Mouse (Mus musculus): Measurements from ENCODE around the gene Ddx23. TPM values are rescaled to one million over a fixed set of nuclear protein-coding genes. Genes with fewer than 3 reads are reported as not detected.

Gene Ddx23
- total RNA-seq (2021) = 10 to 100 TPM; 80.7 to 83.8 TPM
- long read RNA-seq, experiment 1, transcript Ddx23-201 (17 exons, 3,187 nt) = major isoform, 14 of 21 reads
- long read RNA-seq, experiment 1, partial matches to known transcripts = 2 of 21 reads
- long read RNA-seq, experiment 1, other reads (novel, unspliced or antisense) = 5 of 21 reads
- long read RNA-seq, experiment 2, transcript Ddx23-201 (17 exons, 3,187 nt) = major isoform, 58 of 84 reads
- long read RNA-seq, experiment 2, partial matches to known transcripts = 12 of 84 reads
- long read RNA-seq, experiment 2, other reads (novel, unspliced or antisense) = 13 of 84 reads

DNA sequence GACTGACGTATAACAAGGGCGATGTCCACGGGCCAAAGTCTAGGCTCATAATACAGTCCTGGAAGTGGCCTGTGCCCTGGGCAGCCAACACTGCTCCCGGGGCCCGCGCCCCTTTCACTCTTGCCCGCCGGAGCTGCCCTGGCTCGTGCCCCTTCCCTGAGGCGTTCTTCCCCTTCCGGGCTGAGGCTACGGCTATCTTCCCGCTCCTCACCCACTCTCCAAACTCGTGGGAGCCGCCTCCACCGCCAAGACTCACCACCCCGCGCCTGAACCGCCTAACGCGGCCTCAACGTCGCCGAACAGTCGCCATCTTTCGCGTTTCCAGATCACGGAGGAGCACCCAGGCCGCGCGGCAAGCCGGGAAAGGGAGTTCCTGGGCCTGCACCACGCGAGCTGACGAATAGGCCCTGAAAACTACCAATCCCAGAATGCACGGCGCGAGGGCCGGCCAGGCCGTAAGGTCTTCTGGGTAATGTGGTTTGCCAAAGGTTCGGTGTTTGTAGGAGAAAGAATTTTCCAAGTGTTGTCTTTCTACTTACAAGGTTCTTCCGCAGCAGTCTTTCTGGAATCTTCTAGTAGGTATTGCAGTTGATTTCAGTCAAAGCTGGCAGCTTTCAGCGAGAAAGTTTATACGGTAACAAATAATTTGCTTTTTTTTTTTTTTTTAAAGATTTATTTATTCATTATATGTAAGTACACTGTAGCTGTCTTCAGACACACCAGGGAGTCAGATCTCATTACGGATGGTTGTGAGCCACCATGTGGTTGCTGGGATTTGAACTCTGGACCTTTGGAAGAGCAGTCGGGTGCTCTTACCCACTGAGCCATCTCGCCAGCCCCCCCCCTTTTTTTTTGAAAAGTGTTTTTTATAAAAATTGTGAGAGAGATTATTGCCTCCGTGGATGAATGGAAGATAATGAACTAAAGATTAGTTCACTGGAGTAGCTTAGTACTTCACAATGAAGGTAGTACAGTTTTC lies at the start of gene Ddx23:
Gene Ddx23 (minus strand): TSS at position 328 of the 979 bp plus-strand sequence.
- peak; percentile 89 to 91 for DNase-seq (ENCODE audit: low spot score in 2 of 2)

DNA sequence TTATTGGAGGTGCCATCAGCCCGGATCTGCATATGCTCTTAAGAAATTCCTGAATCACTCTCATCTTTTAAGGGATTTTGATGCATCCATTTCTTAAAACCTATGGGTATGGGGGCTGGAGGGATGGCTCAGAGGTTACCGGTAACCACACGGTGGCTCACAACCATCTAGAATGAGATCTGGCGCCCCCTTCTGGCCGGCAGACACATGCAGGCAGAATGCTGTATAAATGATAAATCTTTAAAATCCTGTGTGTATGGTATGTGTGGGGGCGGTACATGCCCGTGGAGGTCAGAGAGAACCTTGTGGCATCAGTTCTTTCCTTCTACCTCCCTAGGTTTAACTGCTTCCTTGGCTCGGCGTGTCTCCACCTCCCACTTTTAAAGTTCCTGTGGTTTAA lies 47.7 kb upstream of the Ddx23 start:
- DNase-seq (ENCODE audit: low spot score in 2 of 2) = peak; percentile 65 to 75

DNA sequence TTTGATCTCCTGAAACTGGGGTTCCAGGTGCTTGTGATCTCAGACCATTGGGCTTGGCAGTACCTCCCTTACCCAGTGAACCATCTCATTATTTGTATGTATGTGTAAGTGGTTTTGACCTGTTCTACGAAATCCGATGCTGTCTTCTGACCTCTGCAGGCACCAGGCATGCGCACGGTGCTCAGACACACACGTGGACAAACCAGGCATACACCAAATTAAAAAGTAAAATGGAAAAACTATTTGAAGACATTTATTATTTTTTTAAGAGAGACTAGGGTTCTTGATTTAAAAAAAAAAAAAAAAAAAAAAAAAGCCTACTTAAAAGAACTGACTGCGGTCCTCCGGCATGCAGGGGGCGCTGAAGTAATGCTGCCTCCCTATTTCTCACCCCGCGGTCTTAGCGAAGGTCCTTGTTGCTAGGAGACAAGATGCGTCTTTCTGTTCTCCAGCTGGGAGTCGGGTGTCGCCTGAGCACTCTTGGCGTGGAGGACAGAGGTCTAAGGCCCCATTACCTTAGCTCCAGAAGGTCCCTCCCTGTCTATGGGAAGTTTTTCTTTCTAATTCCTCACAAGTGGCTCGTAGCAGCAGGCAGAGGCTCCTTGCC lies 45.2 kb upstream of the Ddx23 start, which contains the start of gene Ccdc65:
Gene Ccdc65 (plus strand): TSS at position 442 of the 607 bp plus-strand sequence.
- DNase-seq (ENCODE audit: low spot score in 2 of 2) = peak; percentile 67 to 76

DNA sequence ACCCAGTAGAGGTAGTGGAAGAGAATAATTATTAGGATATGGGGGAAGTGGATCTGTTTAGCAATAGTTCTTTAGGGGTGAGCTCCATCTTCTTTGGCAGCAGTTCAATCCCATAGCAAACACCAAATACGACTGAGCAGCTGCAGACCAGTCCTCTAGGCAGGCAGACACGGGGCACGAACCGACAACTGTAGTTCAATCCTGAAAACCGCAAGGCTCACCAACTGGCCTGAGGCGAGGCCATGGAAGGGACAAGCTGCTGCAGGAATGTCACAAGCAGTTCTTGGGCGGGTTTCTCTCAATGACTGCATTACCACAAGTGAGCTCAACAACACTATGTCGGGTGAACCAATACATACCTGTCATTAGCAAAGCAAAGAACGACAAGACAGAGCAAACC lies 41.6 kb upstream of the Ddx23 start:
- no peak for DNase-seq (ENCODE audit: low spot score in 2 of 2)

DNA sequence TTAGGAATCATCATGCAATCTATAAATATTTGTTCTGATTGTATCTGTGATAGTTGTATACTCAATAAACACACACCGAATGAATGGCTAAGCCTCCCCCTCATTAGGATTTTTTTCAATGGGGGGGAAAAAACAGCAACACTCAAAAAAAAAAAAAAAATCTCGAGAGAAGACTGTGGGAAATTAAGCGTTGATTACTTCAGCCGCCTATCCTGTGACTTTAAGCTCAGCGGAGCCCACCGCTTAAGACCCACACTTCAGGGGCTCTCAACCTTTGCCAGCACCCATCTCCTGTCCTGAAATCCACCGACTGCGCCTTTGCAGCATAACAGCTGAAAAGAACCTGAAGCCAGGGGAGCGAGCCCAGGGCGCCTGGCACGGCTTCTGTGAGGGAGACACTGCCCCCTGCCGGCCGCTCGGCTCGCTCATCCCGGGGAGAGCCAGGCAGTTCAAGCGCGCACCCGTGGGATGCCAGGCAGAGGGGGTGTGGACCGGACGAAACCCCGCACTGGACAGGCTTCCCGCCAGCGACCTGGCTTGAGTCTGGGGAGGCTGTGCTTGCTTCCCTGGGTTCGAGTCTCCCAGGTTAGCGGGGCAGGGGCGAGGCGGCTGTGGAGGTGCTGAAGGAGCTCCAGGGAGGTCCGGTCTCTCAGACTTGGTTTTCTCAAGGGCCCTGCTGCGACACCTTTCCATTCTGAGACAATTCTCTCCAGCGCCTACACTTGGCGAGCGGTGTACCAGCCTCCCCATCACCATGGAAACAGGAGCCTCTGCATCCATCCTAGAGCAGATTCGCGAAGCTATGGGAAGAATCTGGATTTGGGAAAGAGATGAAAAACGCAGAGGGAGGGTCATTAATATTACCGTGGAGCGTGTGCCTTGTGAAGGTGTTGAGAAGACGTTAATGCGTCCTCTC lies 36.8 kb upstream of the Ddx23 start:
- peak; percentile 94 to 95 for DNase-seq (ENCODE audit: low spot score in 2 of 2)

DNA sequence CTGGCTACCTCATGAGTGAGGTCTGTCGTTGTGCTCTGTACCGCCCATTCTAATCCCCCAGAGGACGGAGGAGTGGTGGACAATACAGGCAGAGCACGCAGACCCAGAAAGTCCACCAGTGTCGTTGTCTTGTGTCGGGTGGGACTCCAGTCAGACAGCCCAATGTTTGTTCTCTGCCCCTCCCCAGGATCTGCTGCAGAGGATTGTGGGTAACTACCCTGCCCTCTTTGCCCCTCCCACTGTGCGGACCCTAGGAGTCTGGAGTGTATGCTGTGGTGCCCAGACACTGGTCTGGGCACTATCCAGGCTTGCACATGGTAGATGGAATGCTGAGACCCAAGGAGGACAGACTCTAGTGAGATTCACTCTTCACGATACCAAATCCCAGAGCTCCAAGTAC lies 33.5 kb upstream of the Ddx23 start:
- DNase-seq (ENCODE audit: low spot score in 2 of 2) = no peak

DNA sequence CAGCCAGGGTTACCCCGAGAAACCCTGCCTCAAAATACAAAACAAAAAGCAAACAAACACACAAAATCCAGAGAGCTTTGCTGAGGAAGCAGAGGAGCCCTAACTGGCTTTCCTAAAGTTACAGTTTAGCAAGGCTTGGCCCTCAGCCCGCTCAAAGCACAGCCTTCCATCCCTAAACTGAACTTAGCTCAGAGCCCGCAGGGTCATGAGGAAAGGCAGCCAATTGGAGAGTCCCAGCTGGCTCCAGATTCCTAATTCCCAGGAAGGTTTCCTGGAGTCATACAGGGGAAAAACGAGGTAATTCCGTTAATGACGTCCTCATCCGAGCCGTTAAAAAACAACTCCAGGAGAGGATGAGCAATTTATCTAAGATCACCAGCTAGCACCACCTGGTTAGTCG lies 33.0 kb upstream of the Ddx23 start:
- no peak for DNase-seq (ENCODE audit: low spot score in 2 of 2)

DNA sequence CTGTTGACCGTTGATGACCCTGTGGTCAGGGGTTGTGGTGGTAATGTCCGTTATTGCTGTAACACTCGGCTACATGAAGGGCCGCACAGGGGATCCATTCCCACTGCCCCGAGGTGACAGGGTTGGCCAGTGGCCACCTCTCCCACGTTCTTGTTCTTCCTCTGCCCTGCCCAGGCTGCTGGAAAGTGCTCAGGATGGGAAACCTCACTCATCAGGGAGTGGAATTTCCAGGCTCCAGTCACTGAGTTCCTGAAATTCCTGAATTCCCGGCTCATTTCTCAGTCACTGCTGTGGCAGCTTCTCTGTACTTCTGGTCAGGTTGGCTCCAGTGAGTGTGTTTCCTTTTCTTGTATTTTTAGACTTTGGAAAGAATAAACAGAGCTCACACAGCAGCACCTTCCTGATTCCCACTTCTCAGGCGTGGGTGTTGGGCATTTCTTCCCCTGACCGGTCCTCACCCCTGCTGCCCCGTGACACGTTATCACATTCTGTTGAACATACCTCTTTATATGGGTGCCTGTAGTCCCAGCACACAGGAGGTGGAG lies 29.5 kb upstream of the Ddx23 start:
- no peak for DNase-seq (ENCODE audit: low spot score in 2 of 2)

DNA sequence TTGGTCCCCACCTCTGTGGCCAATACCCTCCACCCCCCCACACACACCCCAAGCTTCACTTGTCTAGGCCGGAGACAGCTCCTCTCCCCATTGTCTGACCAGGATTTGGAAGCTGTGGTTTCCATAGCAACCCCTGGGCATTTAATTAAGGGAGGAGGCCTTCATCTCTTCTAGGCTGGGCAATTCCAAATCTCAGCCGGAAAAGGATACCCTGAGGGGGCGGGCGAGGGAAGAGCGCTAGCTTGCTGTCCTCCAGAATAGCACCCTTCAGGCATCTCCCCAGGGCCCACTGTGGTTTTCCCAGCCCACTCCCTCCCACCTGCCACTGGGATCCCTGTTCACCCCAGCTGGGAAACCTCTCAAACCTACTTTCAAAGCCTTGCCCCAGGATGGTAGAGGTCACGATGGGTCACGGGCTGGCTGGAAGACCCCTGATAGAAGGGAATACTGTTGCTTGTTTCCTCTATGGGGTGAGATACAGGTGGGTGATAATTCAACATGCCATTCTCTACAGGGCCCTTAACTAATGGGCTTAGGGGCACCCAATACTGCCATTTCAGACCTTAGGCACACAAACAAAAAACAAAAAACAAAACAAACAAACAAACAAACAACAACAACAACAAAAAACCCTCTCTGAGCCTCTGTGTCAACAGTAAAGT lies 28.9 kb upstream of the Ddx23 start:
- DNase-seq (ENCODE audit: low spot score in 2 of 2) = no peak

DNA sequence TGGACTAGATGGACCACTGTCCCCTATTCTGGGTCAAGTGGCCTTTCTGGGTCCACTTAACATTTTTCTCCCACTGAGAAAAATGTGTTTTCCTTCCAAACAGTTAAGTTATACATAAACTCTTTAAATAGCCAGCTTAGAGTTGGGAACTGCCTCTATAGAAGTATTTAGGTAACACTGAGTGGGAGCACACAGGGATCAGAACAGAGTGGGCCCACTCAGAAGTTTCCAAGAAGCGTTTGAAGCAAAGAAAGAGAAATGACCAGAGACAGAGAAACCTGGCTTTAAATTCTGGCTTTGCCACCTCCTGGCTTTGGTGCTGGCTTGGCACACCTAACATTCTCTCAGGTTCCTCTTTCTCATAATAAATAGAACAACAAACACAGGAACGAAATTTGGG lies 27.0 kb upstream of the Ddx23 start:
- DNase-seq (ENCODE audit: low spot score in 2 of 2) = no peak

DNA sequence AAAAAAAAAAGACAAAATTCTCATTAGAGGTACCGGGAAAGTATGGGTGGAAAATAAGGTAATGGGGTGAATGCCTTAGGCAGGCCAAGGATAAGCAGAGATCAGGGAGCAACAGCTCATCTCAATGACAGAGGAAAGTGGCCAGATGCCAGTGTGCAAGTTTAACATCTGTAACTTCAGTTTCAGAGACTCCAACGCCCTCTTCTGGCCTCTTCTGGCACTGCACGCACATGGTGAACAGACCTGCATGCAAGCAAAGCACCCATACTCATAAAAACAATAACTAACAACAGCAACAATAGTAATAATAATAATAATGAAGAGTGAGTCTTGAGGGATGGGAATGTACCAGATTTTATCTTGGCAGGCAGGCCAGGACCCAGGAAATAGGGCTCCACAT lies 23.2 kb upstream of the Ddx23 start:
- DNase-seq (ENCODE audit: low spot score in 2 of 2) = no peak

DNA sequence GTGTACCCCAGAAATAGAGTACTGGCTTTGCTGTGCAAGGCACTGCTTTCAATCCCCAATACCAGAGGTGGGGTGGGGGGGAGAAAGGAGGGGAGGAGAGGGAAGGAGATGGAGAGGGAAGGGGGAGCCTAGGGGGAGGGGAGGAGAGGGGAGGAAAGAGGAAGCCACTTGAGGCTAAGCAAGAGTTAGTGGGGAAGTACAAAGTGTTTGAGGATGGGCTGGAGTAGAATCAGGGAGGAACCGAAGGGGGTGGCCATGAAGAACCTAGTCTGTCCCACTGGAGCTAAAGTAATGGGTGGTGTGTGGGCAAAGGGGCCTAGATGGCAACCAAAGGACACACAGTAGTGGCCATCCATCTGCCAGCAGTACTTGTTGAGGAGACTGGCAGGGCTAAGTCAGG lies 21.1 kb upstream of the Ddx23 start:
- no peak for DNase-seq (ENCODE audit: low spot score in 2 of 2)

DNA sequence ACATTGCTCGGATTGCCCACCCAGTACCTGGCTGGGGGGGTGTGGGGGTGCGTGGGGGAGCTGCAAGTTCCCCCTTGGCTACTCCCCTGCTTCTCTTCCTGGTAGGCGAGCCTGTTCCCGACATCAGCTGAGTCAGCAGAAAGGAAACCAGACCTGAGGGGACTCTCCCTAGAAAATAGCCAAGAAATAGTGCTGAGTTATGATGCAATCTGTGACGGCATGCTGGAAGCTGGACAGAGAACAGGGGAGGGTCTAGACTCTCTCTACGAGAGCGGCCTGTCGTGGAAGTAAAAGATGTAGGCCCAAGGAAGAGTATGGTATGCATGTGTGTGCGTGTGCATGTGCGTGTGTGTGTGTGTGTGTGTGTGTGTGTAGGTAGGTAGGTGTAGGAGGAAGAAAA lies 20.5 kb upstream of the Ddx23 start:
- no peak for DNase-seq (ENCODE audit: low spot score in 2 of 2)

DNA sequence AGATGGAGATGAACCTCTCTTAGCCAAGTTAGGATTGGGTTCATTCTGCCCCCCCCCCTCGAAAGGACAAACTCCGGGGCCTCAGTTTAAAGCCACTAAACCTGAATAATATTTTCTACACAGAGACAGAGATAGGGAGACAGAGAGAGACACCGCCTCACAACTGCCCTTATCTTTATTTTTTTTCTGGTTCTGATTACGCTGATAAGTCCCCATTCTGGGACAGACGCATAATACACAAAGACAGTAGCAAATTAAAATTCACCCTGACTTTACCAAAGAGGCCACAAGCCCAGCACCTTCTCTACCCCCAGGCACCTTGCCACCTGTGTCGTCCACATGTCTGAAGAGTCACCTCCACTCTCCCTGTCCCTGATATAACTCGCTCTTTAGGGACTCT lies 18.9 kb upstream of the Ddx23 start:
- DNase-seq (ENCODE audit: low spot score in 2 of 2) = no peak

DNA sequence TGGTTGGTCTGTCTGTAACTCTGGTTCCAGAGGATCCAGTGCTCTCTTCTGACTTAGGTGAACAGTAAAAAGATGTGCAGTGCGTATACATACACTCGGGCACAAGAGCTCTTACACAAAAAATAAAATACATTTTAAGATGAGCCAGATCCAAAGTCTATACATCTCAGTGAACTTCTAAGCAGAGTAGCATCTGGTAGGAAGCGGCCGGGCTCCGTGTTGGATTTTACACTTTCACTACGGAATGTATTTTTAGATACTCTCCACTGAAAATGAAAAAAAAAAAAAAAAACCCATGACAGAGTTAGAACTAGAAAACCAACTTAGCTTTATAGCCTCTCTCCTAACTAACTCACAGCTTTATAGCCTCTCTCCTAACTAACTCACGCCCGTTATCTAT lies 18.0 kb upstream of the Ddx23 start:
- no peak for DNase-seq (ENCODE audit: low spot score in 2 of 2)

DNA sequence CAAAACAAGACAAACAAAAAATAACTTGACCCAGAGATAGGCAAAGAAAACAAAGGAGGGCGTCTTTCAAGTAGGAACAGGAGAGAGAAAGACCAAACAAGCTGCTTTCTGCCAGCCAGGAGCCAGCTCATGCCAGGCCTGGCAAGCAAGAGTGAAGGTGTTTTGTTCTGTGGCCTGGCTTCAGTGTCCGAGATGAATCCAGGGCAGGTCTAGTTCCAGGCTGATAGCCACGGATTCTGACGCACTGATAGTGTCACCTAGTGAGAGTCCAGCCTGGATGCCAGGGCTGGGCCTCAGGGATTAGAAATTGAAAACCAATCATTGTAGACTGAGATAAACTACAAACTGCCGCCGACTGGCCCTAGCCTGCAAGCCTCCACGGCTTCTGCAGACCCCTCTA lies 15.3 kb upstream of the Ddx23 start:
- no peak for DNase-seq (ENCODE audit: low spot score in 2 of 2)

DNA sequence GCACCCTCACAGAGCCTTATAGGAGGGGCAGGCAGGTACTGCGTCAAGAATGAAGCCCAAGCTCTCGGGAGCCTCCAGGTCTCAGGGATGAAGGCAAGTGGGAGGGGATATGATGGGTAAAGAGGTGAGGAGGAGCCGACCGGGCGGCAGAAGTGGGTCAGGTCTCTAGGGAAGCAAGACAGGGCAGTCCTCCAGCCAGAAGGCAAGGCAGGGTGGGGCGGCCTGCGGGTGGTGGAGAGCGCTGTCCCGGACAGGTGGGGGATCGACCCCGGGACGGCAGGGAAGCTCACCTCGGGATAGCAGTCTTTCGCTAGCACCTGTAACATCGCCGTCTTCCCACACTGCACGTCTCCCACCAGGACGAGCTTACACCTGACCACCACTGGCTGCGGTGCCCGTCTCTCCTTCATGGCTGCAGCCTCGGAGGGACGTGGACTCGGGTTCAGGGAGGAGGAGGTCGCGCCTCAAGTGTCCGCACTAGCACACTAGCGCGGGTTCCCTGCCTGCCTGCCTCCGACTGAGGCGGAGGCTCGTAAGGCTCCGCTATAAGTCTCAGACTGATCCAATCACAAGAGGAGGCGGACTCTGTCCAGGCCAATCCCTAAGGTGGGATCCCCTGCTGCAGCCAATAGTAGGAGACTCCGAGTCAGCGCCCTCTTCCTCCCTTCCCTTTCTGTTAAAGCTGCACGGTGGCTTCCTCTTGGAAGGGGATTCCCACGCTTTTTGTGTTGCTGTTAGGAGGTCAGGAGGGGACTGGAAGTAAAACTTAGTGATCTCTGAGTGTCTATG lies 14.4 kb upstream of the Ddx23 start, which contains the start of gene Rnd1:
Gene Rnd1 (minus strand): TSS at position 522 of the 789 bp plus-strand sequence.
- DNase-seq (ENCODE audit: low spot score in 2 of 2) = peak; percentile 78 to 82

DNA sequence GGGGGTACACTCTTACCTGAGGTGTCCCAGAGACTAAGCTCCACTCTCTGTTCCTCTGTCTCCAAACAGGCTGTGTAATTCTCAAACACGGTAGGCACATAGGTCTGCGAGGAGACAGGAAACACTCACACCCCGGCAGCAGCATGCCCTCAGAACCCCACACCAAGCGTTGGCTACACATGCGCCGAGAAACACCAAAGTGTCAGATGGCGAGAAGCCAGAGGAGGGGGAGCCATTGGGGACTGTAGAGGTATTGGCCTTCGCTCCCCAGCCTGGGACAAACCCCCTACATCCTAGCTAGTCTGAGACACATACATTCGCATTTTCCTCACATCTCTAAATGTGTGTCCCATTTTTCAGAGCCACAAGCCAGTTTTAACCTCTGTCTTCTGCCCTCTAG lies 13.8 kb upstream of the Ddx23 start:
- DNase-seq (ENCODE audit: low spot score in 2 of 2) = no peak
